Mouse (Mus musculus): Measurements from ENCODE around the gene Pak2.
A peak's percentile ranks its signal among the peaks of the same experiment; 100 is the strongest.
"Not testable (repeated sequence)": the region's sequence is repeated elsewhere in the genome, so short reads cannot be mapped to it uniquely, and the experiment has no call there.

Gene Pak2

GRCm38 (mm10) chr16:32091466-32091865, 12.3 kb upstream of the Pak2 start:
- DNase-seq (ENCODE audit: low spot score in 2 of 2), result no peak

GRCm38 (mm10) chr16:32087629-32088443, 8.7 kb upstream of the Pak2 start:
- DNase-seq (ENCODE audit: low spot score in 2 of 2), result no peak

GRCm38 (mm10) chr16:32078408-32078990, 643 bp downstream of the Pak2 start:
- peak; percentile 43 to 46 for DNase-seq (ENCODE audit: low spot score in 2 of 2)

GRCm38 (mm10) chr16:32077648-32078407, 1.3 kb downstream of the Pak2 start:
- no peak for DNase-seq (ENCODE audit: low spot score in 2 of 2)

- DNase-seq (ENCODE audit: low spot score in 2 of 2), result no peak
Measured at GRCm38 (mm10) chr16:32076406-32076805, 2.7 kb downstream of the Pak2 start.

GRCm38 (mm10) chr16:32075762-32076161, 3.4 kb downstream of the Pak2 start:
- no peak for DNase-seq (ENCODE audit: low spot score in 2 of 2)

GRCm38 (mm10) chr16:32070070-32070469, 9.1 kb downstream of the Pak2 start:
- not testable (repeated sequence) for DNase-seq (ENCODE audit: low spot score in 2 of 2)

- no peak for DNase-seq (ENCODE audit: low spot score in 2 of 2)
Measured at GRCm38 (mm10) chr16:32068389-32069300, 10.5 kb downstream of the Pak2 start.

GRCm38 (mm10) chr16:32066899-32067298, 12.2 kb downstream of the Pak2 start:
- no peak for DNase-seq (ENCODE audit: low spot score in 2 of 2)

- DNase-seq (ENCODE audit: low spot score in 2 of 2), result no peak
Measured at GRCm38 (mm10) chr16:32063900-32064299, 15.2 kb downstream of the Pak2 start.

- DNase-seq (ENCODE audit: low spot score in 2 of 2), result no peak
Measured at GRCm38 (mm10) chr16:32062226-32062625, 16.9 kb downstream of the Pak2 start.

GRCm38 (mm10) chr16:32059840-32060523, 19.2 kb downstream of the Pak2 start:
- no peak for DNase-seq (ENCODE audit: low spot score in 2 of 2)

- DNase-seq (ENCODE audit: low spot score in 2 of 2), result no peak
Measured at GRCm38 (mm10) chr16:32058817-32059216, 20.3 kb downstream of the Pak2 start.

- DNase-seq (ENCODE audit: low spot score in 2 of 2), result no peak
Measured at GRCm38 (mm10) chr16:32042367-32042766, 36.8 kb downstream of the Pak2 start.

GRCm38 (mm10) chr16:32019678-32020077, 59.5 kb downstream of the Pak2 start:
- no peak for DNase-seq (ENCODE audit: low spot score in 2 of 2)

- no peak for DNase-seq (ENCODE audit: low spot score in 2 of 2)
Measured at GRCm38 (mm10) chr16:32010330-32010729, 68.8 kb downstream of the Pak2 start.

GRCm38 (mm10) chr16:32009913-32010312, 69.2 kb downstream of the Pak2 start:
- peak; percentile 47 to 59 for DNase-seq (ENCODE audit: low spot score in 2 of 2)

- DNase-seq (ENCODE audit: low spot score in 2 of 2), result no peak
Measured at GRCm38 (mm10) chr16:32008529-32009293, 70.4 kb downstream of the Pak2 start.

- no peak for DNase-seq (ENCODE audit: low spot score in 2 of 2)
Measured at GRCm38 (mm10) chr16:32004731-32005130, 74.4 kb downstream of the Pak2 start.

Data from frontal cortex, postnatal 36 days (tissue).